Mouse (Mus musculus): Measurements from ENCODE around the gene Ndufa9. TPM values are rescaled to one million over a fixed set of nuclear protein-coding genes. Genes with fewer than 3 reads are reported as not detected.

Ndufa9 gene
- total RNA-seq, 2 experiments from 2014 or later = 327 to 356 TPM

Other genes with a start within 250 kb of the Ndufa9 start
- gene Kcna1, start 202.8 kb downstream of the Ndufa9 start, total RNA-seq (2021) = 1 to 10 TPM; 2.2 to 2.6 TPM
- under 1 TPM; 0.49 to 0.86 TPM for gene Kcna6, start 108.5 kb downstream of the Ndufa9 start, total RNA-seq (2021)
- not detected for gene Akap3, start 4.0 kb upstream of the Ndufa9 start, total RNA-seq (2021)
- not detected for gene Dyrk4, start 72.7 kb upstream of the Ndufa9 start, total RNA-seq (2021)
- gene Rad51ap1, start 90.5 kb upstream of the Ndufa9 start, total RNA-seq (2021) = under 1 TPM; 0.74 to 0.78 TPM
- 1 to 10 TPM; 9.0 to 9.4 TPM for gene D6Wsu163e, start 90.8 kb upstream of the Ndufa9 start, total RNA-seq (2021)
- 1 to 10 TPM; 3.8 to 5.8 TPM for gene Fgf6, start 166.4 kb upstream of the Ndufa9 start, total RNA-seq (2021)
- gene Fgf23, start 223.8 kb upstream of the Ndufa9 start, total RNA-seq (2021) = not detected

Data from gastrocnemius, postnatal 25 days (tissue).